Mouse (Mus musculus) cerebellum, postnatal 14 days (tissue): ENCODE data around the gene Gmds.
A peak's percentile ranks its signal among the peaks of the same experiment; 100 is the strongest.

Experiments used
- DNase-seq, 2 experiments: peaks; one replicate each; pipeline ENCODE4 v3.0.0; 2021; ENCODE audit warnings: mixed read lengths in 2 of 2

Gene Gmds

GRCm38 (mm10) chr13:32338513-32339365 is at the start of gene Gmds:
Gene Gmds, minus strand, starts transcription at chr13:32338740.
- DNase-seq, result peak; percentile 90 to 96

GRCm38 (mm10) chr13:32385421-32386092 is 47.0 kb upstream of the Gmds start:
- DNase-seq, result peak in 1 of 2 experiments; percentile 1

- DNase-seq, result no peak
Observed at GRCm38 (mm10) chr13:32382227-32383010, 43.9 kb upstream of the Gmds start.

GRCm38 (mm10) chr13:32378634-32379033 is 40.1 kb upstream of the Gmds start:
- no peak for DNase-seq

GRCm38 (mm10) chr13:32372531-32372883 is 34.0 kb upstream of the Gmds start:
- no peak for DNase-seq

- DNase-seq, result no peak
Observed at GRCm38 (mm10) chr13:32371874-32372530, 33.5 kb upstream of the Gmds start.

GRCm38 (mm10) chr13:32370751-32371150 is 32.2 kb upstream of the Gmds start:
- DNase-seq, result no peak

GRCm38 (mm10) chr13:32370135-32370534 is 31.6 kb upstream of the Gmds start:
- DNase-seq, result no peak

GRCm38 (mm10) chr13:32337735-32338512 is 616 bp downstream of the Gmds start:
- no peak for DNase-seq

- DNase-seq, result no peak
Observed at GRCm38 (mm10) chr13:32318309-32318708, 20.2 kb downstream of the Gmds start.

- no peak for DNase-seq
Observed at GRCm38 (mm10) chr13:32317354-32317753, 21.2 kb downstream of the Gmds start.

GRCm38 (mm10) chr13:32312663-32313062 is 25.9 kb downstream of the Gmds start:
- DNase-seq, result peak; percentile 50

- DNase-seq, result no peak
Observed at GRCm38 (mm10) chr13:32311476-32311875, 27.1 kb downstream of the Gmds start.

- no peak for DNase-seq
Observed at GRCm38 (mm10) chr13:32298456-32298855, 40.1 kb downstream of the Gmds start.

GRCm38 (mm10) chr13:32297398-32297797 is 41.1 kb downstream of the Gmds start:
- DNase-seq, result peak; percentile 28 to 38

- no peak for DNase-seq
Observed at GRCm38 (mm10) chr13:32294416-32295195, 43.9 kb downstream of the Gmds start.

- no peak for DNase-seq
Observed at GRCm38 (mm10) chr13:32272937-32273496, 65.5 kb downstream of the Gmds start.

- no peak for DNase-seq
Observed at GRCm38 (mm10) chr13:32269757-32270156, 68.8 kb downstream of the Gmds start.

- DNase-seq, result no peak
Observed at GRCm38 (mm10) chr13:32269261-32269660, 69.3 kb downstream of the Gmds start.

- DNase-seq, result no peak
Observed at GRCm38 (mm10) chr13:32268284-32268683, 70.3 kb downstream of the Gmds start.
